Mouse (Mus musculus) olfactory bulb, adult 2 months (tissue): Measurements from ENCODE around the gene Kctd10. TPM values are rescaled to one million over a fixed set of nuclear protein-coding genes. Genes with fewer than 3 reads are reported as not detected.
A peak's percentile ranks its signal among the peaks of the same experiment; 100 is the strongest.

ENCODE experiments used
- H3K27ac ChIP-seq: fragments of 200-500 bp; 2 replicates; pipeline ENCODE4 v1.5.1; 2012; ENCODE audit warnings: low read depth, low read length; ENCODE audit not compliant: insufficient read depth
- H3K4me1 ChIP-seq: fragments of 200-500 bp; 2 replicates; pipeline ENCODE4 v1.6.1; 2012; ENCODE audit warnings: low read length; ENCODE audit not compliant: control insufficient read depth, insufficient read depth
- H3K4me3 ChIP-seq: fragments of 200-500 bp; 2 replicates; pipeline ENCODE4 v1.5.1; 2012; ENCODE audit warnings: mild to moderate bottlenecking, low read depth, low read length, moderate library complexity; ENCODE audit not compliant: insufficient read depth
- CTCF ChIP-seq: fragments of 200-500 bp; IDR thresholded peaks from 2 replicates; pipeline ENCODE4 v1.5.1; 2012; ENCODE audit warnings: low read depth, mild to moderate bottlenecking, low read length, moderate library complexity; ENCODE audit not compliant: insufficient read depth
- POLR2A ChIP-seq: fragments of 200-500 bp; IDR thresholded peaks from 2 replicates; pipeline ENCODE4 v1.6.1; 2012; ENCODE audit warnings: mild to moderate bottlenecking, low read depth, low read length, moderate library complexity; ENCODE audit not compliant: insufficient read depth
- WGBS: fragments of 180-500 bp; shearing (Covaris S2); methylation state at CpG from one replicate; pipeline ENCODE4 v1.1.7; 2018; 5-methylcytosine and 5-hydroxymethylcytosine counted together
- polyA plus RNA-seq: library from polyadenylated mRNA; stranded (reverse); fragments of >200 nt; gene quantifications from 2 replicates; pipeline ENCODE4 v1.2.4, GENCODE M21; 2012; ENCODE audit warnings: low replicate concordance; ENCODE audit not compliant: missing spikeins, insufficient read depth, insufficient read length

Kctd10 gene
- polyA plus RNA-seq = not detected in 2 replicates

DNA sequence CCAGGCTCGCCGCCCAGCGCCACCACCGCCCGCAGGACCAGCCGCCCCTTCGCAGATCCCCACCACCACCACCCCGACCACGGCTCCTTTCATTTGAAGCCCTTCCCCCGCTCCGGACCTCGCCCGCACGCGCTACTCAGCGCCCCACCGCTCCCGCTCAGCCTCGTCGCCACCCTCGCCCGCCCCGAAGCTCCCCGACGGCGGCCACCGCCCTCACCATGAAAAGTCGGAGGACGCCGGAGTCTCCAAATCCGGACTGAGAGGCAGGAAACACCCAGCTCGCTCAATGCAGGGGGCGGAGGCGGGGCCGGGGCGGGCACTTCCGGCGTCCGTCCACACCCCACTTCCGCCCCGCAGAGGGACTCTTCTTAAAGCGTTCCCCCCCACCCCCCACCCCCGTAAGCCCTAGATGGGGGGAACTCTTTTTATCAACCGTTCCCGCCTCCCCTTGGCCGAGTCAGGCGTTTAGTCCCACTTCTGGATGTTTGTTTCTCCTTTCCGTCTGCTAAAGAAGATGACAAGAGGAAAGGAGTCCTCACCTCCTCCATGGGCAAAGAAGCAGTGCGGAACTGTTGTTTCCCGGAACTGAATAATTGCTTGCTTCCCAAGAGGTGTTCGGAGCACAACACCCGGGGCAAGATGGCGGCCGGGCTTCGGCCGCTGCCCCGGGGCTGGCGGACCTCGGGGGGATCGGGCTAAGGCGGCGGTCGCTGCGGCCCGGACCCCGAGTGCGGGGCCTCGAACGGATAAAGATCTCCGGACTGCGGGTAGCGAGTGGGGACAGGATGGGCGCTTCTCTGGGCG lies at the start of gene Kctd10, which contains the start of gene Ube3b:
Gene Kctd10, minus strand, starts transcription at position 300 of the 804 bp plus-strand sequence.
Gene Ube3b, plus strand, starts transcription at position 399 of the 804 bp plus-strand sequence.
- TF ChIP-seq POLR2A = peak; percentile 58
- TF ChIP-seq CTCF = no peak
- under 1% methylated on average over 66 of the region's 74 CpGs for WGBS
- H3K27ac ChIP-seq = peak within 1 kb of the TSS; percentile 87
- peaks cover 33% of the 10 kb centered on the region for H3K4me1 ChIP-seq
- H3K4me3 ChIP-seq = peak within 1 kb of the TSS; percentile 87

DNA sequence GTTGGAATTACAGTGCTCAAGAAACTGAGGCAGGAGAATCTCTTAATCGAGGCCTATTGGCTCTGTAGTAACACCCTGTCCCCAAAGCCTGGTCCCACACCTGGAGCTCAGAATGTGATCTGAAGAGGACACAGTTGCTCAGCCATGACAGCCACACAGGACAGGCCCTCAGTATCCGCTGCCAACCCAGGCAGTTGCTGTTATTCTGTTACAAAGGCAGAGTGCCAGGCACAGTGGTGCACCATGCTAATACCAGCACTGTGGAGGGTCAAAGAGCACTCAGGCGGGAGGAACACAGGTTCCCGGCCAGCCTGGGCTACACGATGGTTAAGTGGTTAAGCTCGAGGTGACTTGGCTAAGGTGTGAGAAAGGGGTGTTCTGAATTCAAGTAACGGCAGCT lies 49.5 kb upstream of the Kctd10 start:
- WGBS = 83% methylated on average over 7 of the region's 7 CpGs
- TF ChIP-seq POLR2A (no peak), CTCF (no peak)
- H3K27ac ChIP-seq = no peak overlapping the region
- H3K4me1 ChIP-seq = 0 out of 2 replicates have a peak, but pooled peaks cover 3% of the 10 kb centered on the region
- H3K4me3 ChIP-seq = no peak overlapping the region

DNA sequence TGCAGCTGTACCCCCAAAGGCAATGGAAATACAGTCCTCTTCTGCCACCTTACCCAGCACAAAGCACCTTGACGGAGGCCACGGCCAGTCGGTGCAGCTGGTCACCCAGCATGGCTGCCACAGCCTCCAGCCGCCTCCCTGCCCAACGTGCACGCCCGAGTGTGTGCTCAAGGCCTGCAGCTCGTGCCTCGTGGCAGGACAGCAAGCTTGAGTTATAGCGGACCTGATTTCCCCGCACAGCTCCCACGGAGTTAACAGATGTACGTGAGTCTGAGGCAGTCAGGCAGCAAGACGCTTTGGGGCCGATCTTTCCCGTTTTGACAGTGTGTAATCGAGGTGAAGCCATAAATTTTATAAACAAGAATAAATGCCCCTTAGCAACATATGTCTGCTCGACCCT lies 48.3 kb upstream of the Kctd10 start:
- Histone ChIP-seq H3K27ac (no peak overlapping the region), H3K4me1 (0 out of 2 replicates have a peak, but pooled peaks cover 3% of the 10 kb centered on the region), H3K4me3 (no peak overlapping the region)
- 80% methylated on average over 18 of the region's 18 CpGs for WGBS
- TF ChIP-seq CTCF (no peak), POLR2A (no peak)

DNA sequence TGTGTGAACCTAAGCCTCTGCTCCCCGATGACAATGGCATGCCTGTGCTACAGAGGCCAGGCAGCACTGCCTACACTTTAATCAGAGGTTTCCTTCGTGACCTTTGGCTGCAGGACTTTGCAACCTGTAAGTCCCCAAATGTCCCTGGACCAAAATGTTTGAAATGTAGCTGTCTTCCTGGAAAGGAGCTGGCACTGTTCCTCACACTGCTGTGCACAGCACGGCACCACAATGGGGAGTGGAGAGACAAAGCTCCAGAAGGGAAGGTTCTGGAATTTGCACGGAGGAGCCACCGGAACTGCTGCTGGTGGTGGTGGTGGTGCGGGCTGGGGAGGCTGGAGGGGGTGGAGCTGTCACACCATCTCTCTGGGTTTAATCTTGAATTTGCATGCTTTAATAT lies 46.4 kb upstream of the Kctd10 start:
- H3K4me1 ChIP-seq = 0 out of 2 replicates have a peak, but pooled peaks cover 12% of the 10 kb centered on the region
- TF ChIP-seq CTCF = no peak
- TF ChIP-seq POLR2A = no peak
- whole genome bisulfite sequencing = 34% methylated on average over 6 of the region's 6 CpGs
- no peak overlapping the region for H3K27ac ChIP-seq
- H3K4me3 ChIP-seq = no peak overlapping the region

DNA sequence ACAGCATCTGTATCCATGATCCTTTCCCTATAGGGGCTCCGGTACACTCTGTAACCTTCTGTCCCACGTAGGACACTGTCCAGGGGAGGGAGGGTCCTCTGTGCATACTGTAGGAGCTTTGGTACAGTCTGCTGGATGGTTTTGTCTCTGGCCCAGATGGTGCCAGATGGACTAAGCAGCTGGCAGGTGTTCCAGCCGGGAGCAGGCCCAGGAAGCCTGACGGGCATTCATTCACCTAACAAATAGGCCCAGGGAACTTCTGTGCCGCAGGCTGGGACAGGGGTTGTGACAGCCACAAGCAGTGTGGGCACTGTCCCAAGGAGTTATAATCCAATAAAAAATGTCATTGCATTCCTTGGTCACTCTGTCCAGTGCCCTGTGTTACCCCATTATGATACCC lies 43.7 kb upstream of the Kctd10 start:
- WGBS = 59% methylated on average over 5 of the region's 5 CpGs
- H3K27ac ChIP-seq = no peak overlapping the region
- no peak overlapping the region for H3K4me3 ChIP-seq
- no peak for TF ChIP-seq POLR2A
- TF ChIP-seq CTCF = no peak
- H3K4me1 ChIP-seq = 0 out of 2 replicates have a peak, but pooled peaks cover 12% of the 10 kb centered on the region

DNA sequence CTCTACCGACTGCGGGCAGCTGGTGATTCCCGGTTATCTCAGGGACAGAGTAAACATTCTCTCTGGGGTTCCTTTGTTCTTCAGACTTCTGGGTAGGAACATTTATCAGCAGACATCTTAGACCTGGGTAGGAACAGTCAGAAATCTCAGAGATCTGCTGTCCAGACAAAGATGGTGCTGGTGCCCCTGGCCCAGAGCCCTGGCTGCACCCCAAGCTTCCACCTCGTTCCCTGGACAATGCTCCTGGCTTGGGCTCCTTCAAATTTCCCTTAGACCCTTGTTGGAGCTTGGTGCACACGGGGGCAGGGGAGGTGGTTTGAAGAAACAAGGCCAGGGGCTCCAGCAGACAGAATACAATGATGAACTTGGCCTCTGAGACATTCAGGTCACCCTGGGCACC lies 42.3 kb upstream of the Kctd10 start:
- no peak overlapping the region for H3K27ac ChIP-seq
- H3K4me1 ChIP-seq = 0 out of 2 replicates have a peak, but pooled peaks cover 12% of the 10 kb centered on the region
- 24% methylated on average over 5 of the region's 5 CpGs for WGBS
- TF ChIP-seq POLR2A = no peak
- no peak for TF ChIP-seq CTCF
- no peak overlapping the region for H3K4me3 ChIP-seq

DNA sequence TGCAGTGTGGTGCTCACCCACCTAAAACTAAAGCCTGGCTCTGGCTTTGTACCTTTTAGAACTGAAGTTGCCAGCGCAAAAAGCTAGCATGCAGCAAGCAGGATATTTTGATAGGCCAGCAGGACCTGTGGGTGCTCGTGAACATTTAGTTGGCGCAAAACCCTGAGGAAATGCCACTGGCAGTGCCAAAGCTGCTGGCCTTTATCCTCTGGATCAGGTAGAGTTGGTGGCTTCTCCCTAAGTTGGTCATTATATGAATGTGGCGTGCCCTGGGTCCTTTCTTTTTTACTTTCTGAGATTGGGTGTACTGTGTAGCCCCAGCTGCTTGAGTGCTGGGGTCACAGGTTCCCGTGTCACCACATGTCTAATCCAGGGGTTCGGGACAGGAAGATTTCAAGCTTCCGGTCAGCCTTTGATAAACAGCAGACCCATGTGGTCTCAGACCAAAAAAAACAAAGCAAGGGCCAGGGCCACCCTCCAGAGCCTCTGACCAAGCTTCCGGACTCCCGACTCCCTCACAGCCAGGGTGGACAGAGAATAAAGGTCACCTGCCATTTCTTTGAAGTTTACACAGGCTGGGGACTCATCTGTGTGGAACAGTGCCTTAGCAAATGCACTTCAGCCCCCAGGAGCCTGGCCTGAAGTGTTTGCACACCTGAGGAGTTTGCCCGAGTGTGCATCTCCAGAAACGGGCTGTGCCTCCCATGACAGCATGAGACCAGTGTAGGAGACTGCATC lies 41.4 kb upstream of the Kctd10 start:
- no peak overlapping the region for H3K4me3 ChIP-seq
- H3K4me1 ChIP-seq = 0 out of 2 replicates have a peak, but pooled peaks cover 11% of the 10 kb centered on the region
- H3K27ac ChIP-seq = no peak overlapping the region
- TF ChIP-seq POLR2A (no peak), CTCF (no peak)
- WGBS = 80% methylated on average over 11 of the region's 11 CpGs

DNA sequence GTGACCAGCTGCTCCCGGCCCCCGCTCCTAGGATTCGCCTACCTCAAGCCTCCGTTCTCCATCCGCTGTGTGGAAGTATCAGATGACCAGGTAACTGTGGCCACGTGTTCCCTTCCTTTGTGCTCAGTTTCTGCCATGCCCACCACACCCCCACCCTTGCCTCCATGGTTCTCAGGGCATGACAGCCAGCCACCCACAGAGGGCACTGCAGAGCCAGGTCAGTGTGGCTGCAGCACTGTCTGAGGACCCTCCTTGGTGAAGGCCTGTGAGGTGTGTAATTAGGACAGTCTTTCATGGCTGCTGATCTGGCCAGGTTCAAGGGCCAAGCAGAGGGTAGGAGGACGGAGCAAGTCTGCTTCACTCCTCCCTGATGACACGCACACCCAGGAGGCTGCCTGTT lies 38.2 kb upstream of the Kctd10 start:
- WGBS = 82% methylated on average over 8 of the region's 8 CpGs
- H3K4me1 ChIP-seq = 0 out of 2 replicates have a peak, but pooled peaks cover 8% of the 10 kb centered on the region
- H3K4me3 ChIP-seq = no peak overlapping the region
- H3K27ac ChIP-seq = no peak overlapping the region
- TF ChIP-seq POLR2A (no peak), CTCF (0 out of 2 replicates have a peak, but pooled peaks have one; percentile 9)
